Mouse (Mus musculus): ENCODE measurements around the gene Zfp583.

Gene Zfp583

DNA sequence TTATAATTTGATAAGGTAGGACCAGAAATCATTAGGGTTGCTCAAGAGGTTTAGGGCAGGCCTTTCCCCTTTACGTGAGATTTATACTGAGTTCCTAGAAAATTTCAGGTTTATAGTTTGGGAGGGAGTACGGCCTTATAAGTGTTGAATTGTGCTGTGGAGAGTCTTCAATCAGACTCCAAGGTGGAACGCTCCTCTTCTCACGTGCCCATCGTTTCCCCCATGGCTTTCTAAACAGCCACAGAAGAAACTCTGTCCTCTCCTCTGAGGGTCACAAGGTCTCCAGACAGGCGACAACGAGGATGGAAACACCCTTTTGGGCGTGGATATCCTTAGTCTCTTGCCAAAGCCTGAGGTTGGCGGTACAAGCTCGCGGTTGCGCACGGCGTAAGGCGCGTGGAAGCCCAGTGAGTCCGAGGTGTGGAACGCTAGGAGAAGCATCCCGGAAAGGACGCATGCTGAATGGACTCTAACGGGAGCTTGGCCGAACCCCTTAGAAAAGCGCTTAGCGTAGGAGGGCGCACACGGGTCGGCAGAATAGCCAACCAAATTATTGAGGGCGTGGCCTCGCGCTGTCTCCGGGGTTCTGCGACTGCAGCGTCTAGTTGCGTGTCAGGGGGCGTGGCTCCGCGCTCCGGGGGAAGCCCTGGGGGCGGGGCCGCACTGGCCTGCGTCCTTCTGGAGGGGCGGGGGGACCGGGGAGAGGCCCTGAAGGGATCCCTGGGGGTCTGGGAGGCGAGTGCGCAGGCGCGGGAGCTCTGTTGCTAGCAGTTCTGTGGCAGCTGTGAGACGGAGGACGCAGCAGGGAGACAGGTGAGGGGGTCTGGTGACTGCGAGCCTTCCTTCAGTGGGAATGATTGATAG, 45.0 kb downstream of the Zfp583 start, which contains the start of gene Zfp667:
TSS of gene Zfp667 (plus strand) at position 738 of the 864 bp plus-strand sequence.
- DNase-seq (ENCODE audit: low read depth), result peak; percentile 89

DNA sequence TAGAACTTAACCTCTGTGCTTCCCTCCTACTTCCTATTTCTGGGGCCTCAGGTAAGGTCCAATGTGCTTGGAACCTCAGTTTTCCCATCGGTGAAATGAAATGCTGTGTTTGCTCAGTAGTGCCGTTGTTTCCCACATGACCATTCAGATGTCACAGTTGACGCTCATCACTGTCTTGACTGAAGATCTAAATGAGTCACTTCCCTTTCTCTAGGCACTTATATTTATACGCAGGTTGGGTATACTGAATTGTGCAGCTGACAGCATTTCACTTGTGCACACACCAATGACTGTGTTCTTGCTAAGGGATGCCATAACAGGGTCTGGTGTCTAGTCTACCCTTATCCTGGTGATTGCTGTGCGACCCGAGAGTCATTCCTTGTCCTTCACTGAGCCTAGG, 45.7 kb downstream of the Zfp583 start:
- DNase-seq (ENCODE audit: low read depth), result no peak

DNA sequence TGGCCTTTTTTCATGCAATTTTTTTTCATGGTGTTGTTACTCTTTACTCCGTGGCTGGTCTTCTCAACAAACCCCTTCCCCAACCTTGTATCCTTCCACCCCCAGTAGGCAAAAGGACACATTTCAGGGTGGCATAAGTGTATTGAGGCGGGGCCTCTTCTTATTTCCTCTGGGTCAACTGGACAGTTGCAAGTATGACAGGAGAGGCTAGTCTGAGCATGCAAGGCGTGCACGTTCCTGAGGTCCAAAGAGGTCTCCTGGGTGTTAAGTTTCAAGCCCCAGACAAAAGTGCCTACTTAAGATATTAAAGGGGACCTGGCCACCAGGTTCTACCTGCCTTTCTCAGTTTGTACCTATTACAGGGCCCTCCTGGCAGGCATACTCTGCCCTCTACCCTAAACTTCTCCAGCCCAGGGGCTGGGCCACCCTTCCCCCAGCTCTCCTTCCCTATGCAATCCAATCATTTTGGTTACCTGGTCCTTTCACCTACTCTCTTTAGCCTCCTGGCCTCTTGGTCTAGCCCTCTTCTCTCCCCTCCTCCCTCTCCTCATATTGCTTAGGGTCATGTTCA, 46.6 kb downstream of the Zfp583 start:
- DNase-seq (ENCODE audit: low read depth), result no peak

DNA sequence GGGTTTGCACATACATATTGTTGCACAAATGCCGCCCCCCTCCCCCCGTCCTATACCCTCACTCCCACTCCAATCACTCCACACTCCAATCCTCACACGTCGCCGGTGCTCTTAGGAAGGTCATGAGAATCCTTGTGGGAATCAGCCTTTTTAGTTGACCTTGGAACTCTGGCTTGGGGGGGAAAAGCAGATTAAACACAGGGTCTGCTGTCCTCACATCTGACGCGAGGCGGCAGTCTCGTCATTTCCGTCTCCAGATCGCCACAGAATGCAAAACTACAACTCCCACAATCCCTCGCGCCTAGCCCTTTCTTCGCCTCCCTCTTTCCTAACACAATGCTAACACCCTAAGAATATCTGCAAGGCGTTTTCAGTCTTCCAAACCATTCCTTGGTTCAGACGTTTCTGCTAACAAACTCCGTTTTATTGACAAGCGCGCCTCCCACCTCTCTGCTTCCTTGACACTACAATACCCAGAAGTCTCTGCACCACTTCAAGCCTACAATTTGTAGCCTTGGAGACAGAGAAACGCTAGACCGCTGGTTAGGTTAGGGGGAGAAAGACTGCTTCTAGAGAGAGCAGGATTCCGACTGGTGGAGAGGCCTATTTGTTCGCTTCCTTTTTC, 47.5 kb downstream of the Zfp583 start:
- DNase-seq (ENCODE audit: low read depth), result peak; percentile 85

DNA sequence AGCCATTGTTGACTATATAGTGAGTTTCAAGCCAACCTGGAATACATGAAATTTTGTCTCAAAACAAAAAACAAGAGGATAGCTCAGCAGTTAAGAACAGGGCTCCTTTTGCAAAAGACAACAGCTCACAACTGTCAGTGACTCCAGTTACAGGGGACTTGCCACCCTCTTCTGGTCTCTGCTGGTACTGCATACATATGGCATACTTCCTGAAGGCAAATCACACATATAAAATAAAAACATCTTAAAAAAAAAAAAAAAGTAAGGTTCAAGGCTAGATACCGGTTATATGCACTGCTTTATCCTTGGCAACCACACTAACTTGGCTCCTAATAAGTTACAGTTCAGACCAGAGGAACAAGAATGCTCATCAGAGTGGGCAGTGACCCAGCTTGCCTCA, 48.3 kb downstream of the Zfp583 start:
- DNase-seq (ENCODE audit: low read depth), result peak; percentile 70

DNA sequence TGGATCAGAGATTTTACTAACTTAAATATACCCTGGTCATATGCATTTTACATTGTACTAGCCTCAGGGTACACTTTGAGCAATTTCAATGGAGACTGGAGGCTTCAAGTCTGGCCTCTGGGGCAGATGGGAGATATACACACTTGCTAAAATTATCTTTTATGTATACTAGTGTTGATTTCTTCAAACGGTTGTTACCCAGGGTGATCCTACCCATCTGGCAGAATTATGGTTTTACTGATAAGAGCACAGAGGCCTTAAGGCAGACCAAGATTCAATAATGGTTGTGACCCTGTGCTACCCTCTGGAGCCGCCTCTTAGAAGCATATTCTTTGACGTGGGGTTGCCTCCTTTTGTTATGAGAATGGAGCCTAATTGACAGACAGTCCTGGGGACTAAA, 53.2 kb downstream of the Zfp583 start:
- DNase-seq (ENCODE audit: low read depth), result no peak

DNA sequence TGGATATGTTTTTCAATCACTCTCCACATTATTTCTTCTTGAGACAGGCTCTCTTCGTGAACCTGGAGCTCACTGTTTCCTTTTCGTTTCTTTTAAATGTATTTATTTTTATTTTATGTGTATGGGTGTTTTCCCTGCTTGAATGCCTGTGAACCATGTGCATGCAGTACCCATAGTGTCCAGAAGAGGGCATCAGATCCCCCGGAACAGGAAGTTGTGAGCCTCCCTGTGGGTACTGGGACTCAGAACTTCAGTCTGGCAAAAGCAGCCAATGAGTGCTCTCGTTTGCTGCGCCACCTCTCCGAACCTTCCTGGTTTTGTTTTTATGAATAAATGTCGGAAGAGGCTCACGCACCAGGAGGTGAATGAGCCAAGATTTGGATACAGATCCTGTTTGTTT, 65.4 kb downstream of the Zfp583 start:
- no peak for DNase-seq (ENCODE audit: low read depth)
